Mouse (Mus musculus): Measurements from ENCODE around the gene Plb1. TPM values are rescaled to one million over a fixed set of nuclear protein-coding genes. Genes with fewer than 3 reads are reported as not detected.

The Plb1 gene
- polyA plus RNA-seq, 1 experiment from 2014 or later = 0.68 TPM

GRCm38 (mm10) chr5:32342711-32343285, 110.3 kb downstream of the Plb1 start:
- Histone ChIP-seq H3K9ac (ENCODE audit: low read depth, low read length) (no peak overlapping the region), H3K4me2 (replicated peaks; ENCODE audit: low read depth) (no peak overlapping the region), H3K4me3 (ENCODE audit: low read depth, low read length) (no peak overlapping the region), H3K9me3 (ENCODE audit: control insufficient read depth) (no peaks in the 10 kb centered on the region), H3K4me1 (replicated peaks; ENCODE audit: control insufficient read depth, insufficient read depth, low read length) (no peaks in the 10 kb centered on the region), H3K36me3 (ENCODE audit: control insufficient read depth, insufficient read depth) (no peaks in the 10 kb centered on the region), H3K27ac (ENCODE audit: low read depth, low read length) (no peak overlapping the region), H3K27me3 (replicated peaks; ENCODE audit: control insufficient read depth, insufficient read depth, low read length) (no peaks in the 10 kb centered on the region)
- no peak for ATAC-seq
- TF ChIP-seq CTCF (IDR thresholded peaks at IDR 0.05; ENCODE audit: low read depth) = no peak
- WGBS = 71% methylated on average over 5 of the region's 5 CpGs

- Histone ChIP-seq H3K9ac (ENCODE audit: low read depth, low read length) (no peak overlapping the region), H3K4me1 (replicated peaks; ENCODE audit: control insufficient read depth, insufficient read depth, low read length) (no peaks in the 10 kb centered on the region), H3K27me3 (replicated peaks; ENCODE audit: control insufficient read depth, insufficient read depth, low read length) (no peaks in the 10 kb centered on the region), H3K36me3 (ENCODE audit: control insufficient read depth, insufficient read depth) (no peaks in the 10 kb centered on the region), H3K4me2 (replicated peaks; ENCODE audit: low read depth) (0 out of 2 replicates have a peak overlapping the region, but pooled peaks have one; percentile 13), H3K27ac (ENCODE audit: low read depth, low read length) (peak overlapping the region; percentile 62), H3K4me3 (ENCODE audit: low read depth, low read length) (no peak overlapping the region), H3K9me3 (ENCODE audit: control insufficient read depth) (no peaks in the 10 kb centered on the region)
- no peak for TF ChIP-seq CTCF (IDR thresholded peaks at IDR 0.05; ENCODE audit: low read depth)
- WGBS = 22% methylated on average over 10 of the region's 10 CpGs
- ATAC-seq = peak; percentile 81
Observed at GRCm38 (mm10) chr5:32346025-32346912, 113.8 kb downstream of the Plb1 start.

- ATAC-seq = no peak
- no peaks in the 10 kb centered on the region for H3K4me1 ChIP-seq (replicated peaks; ENCODE audit: control insufficient read depth, insufficient read depth, low read length)
- WGBS = 49% methylated on average over 3 of the region's 3 CpGs
- no peak overlapping the region for H3K9ac ChIP-seq (ENCODE audit: low read depth, low read length)
- no peak for TF ChIP-seq CTCF (IDR thresholded peaks at IDR 0.05; ENCODE audit: low read depth)
- no peaks in the 10 kb centered on the region for H3K36me3 ChIP-seq (ENCODE audit: control insufficient read depth, insufficient read depth)
- H3K4me3 ChIP-seq (ENCODE audit: low read depth, low read length) = no peak overlapping the region
- H3K4me2 ChIP-seq (replicated peaks; ENCODE audit: low read depth) = no peak overlapping the region
- no peaks in the 10 kb centered on the region for H3K9me3 ChIP-seq (ENCODE audit: control insufficient read depth)
- H3K27ac ChIP-seq (ENCODE audit: low read depth, low read length) = peak overlapping the region; percentile 21; the same call in 1 of the 2 replicates
- H3K27me3 ChIP-seq (replicated peaks; ENCODE audit: control insufficient read depth, insufficient read depth, low read length) = no peaks in the 10 kb centered on the region
Observed at GRCm38 (mm10) chr5:32349718-32350117, 117.2 kb downstream of the Plb1 start.

DNA sequence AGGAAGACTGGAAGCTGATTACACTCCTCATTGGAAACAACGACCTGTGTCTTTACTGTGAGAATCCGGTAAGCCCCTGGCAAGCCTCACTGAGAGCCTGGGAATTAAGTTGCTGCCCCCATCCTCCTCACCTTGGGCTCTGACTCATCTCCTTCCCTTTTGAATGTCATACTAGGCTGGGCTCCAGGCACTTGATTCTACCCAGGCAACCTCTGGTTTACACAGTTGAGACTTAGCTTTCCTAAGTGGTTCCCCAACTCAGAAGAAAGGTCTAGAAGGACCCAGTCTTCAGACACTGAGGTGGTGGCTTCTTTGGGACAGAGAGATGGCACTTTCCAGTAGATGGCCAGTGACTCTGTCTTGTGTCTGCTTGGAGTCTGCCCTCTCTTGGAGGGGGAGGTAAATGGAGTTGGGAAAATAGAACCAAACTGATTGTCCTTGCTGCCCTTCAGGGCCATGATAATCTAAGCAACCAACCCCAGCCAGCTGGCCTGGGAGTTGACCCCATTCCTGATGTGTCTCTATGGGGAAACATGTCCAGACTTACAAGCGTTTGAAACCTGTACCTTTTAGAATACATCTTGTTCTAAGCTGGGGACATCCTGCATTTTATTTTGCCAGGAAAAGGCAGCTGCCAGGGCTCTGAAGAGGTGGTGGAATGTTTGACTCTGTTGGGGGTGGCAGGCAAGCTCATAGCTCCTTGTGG, 118.2 kb downstream of the Plb1 start:
- TF ChIP-seq CTCF (IDR thresholded peaks at IDR 0.05; ENCODE audit: low read depth) = no peak
- ATAC-seq = no peak
- Histone ChIP-seq H3K9ac (ENCODE audit: low read depth, low read length) (no peak overlapping the region), H3K9me3 (ENCODE audit: control insufficient read depth) (no peaks in the 10 kb centered on the region), H3K4me2 (replicated peaks; ENCODE audit: low read depth) (no peak overlapping the region), H3K27me3 (replicated peaks; ENCODE audit: control insufficient read depth, insufficient read depth, low read length) (no peaks in the 10 kb centered on the region), H3K36me3 (ENCODE audit: control insufficient read depth, insufficient read depth) (no peaks in the 10 kb centered on the region), H3K27ac (ENCODE audit: low read depth, low read length) (no peak overlapping the region), H3K4me3 (ENCODE audit: low read depth, low read length) (no peak overlapping the region), H3K4me1 (replicated peaks; ENCODE audit: control insufficient read depth, insufficient read depth, low read length) (no peaks in the 10 kb centered on the region)
- WGBS = 64% methylated on average over 3 of the region's 3 CpGs

DNA sequence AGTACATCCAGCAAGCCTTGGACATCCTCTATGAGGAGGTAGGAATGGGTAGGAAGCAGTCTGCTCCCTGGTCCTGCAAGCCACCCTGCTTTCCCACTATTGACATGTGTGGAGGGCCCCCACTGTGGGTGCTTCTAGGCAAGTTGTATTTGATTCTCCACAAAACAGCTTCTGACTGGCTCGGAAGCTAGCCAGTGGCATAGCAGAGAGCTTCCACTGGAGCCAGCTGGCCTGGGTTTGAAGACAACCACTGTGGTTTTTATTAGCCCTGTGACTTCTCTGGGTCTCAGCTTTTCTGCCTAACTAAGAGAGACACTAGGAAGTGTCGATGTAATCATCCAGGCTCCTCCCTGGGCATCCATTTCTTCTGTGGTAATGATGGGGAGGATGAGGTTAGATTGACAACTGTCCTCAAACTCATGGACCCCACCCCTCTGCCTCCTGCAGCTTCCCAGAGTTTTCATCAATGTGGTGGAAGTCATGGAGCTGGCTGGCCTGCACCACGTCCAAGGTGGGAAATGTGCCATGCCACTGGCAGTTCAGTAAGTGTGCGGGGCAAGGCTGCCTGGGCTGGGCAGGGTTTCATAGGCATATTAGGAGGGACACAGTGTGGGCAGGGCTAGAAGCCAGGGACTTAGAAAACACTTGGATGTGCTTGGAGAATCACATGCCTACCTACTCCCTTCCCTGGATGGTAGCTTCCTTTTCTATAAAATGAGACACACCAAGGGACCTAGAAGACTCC, 119.4 kb downstream of the Plb1 start:
- no peak overlapping the region for H3K4me3 ChIP-seq (ENCODE audit: low read depth, low read length)
- 80% methylated on average over 4 of the region's 4 CpGs for WGBS
- H3K9ac ChIP-seq (ENCODE audit: low read depth, low read length) = no peak overlapping the region
- no peak for ATAC-seq
- no peak overlapping the region for H3K27ac ChIP-seq (ENCODE audit: low read depth, low read length)
- H3K9me3 ChIP-seq (ENCODE audit: control insufficient read depth) = no peaks in the 10 kb centered on the region
- no peak overlapping the region for H3K4me2 ChIP-seq (replicated peaks; ENCODE audit: low read depth)
- no peaks in the 10 kb centered on the region for H3K27me3 ChIP-seq (replicated peaks; ENCODE audit: control insufficient read depth, insufficient read depth, low read length)
- TF ChIP-seq CTCF (IDR thresholded peaks at IDR 0.05; ENCODE audit: low read depth) = no peak
- H3K4me1 ChIP-seq (replicated peaks; ENCODE audit: control insufficient read depth, insufficient read depth, low read length) = no peaks in the 10 kb centered on the region
- H3K36me3 ChIP-seq (ENCODE audit: control insufficient read depth, insufficient read depth) = no peaks in the 10 kb centered on the region

Data from intestine, postnatal 0 days (tissue).